Mouse (Mus musculus) left cerebral cortex, adult 8-10 months (tissue): ENCODE measurements around the gene Gm13084. TPM values are rescaled to one million over a fixed set of nuclear protein-coding genes. Genes with fewer than 3 reads are reported as not detected.
"Not testable (repeated sequence)": the region's sequence is repeated elsewhere in the genome, so short reads cannot be mapped to it uniquely, and the experiment has no call there.

Source experiments
- DNase-seq, 2 experiments: peaks; one replicate each; pipeline ENCODE4 v3.0.0; 2022; ENCODE audit warnings: low spot score in 2 of 2
- total RNA-seq, 4 experiments: library from RNA; stranded (reverse); gene quantifications; 2 replicates each; pipeline ENCODE4 v1.2.4; 2022

Gm13084 gene
- not detected for total RNA-seq

- no peak for DNase-seq
These were observed at the start of gene Gm13084 for GRCm38 (mm10) chr4:143815993-143816392. Gm13084 (minus strand) TSS chr4:143816093.

GRCm38 (mm10) chr4:143846197-143846596, 30.3 kb upstream of the Gm13084 start, which contains the start of gene Gm13103:
Gm13103 (plus strand) TSS chr4:143846497.
- not testable (repeated sequence) for DNase-seq

- DNase-seq: not testable (repeated sequence)
These were observed 26.8 kb downstream of the Gm13084 start, which contains the start of gene Gm13023 for GRCm38 (mm10) chr4:143789052-143789451. Gm13023 (plus strand) TSS chr4:143789352.

Other genes with a start within 250 kb of the Gm13084 start
- gene Gm13083, start 201.1 kb downstream of the Gm13084 start, total RNA-seq: not detected
- not detected for gene Gm13088, start 158.8 kb downstream of the Gm13084 start, total RNA-seq
- not detected for gene Gm13089, start 113.4 kb downstream of the Gm13084 start, total RNA-seq
- not detected for gene Gm13078, start 96.6 kb downstream of the Gm13084 start, total RNA-seq
- gene Gm13023, start 26.7 kb downstream of the Gm13084 start, total RNA-seq: not detected
- gene Gm13103, start 30.4 kb upstream of the Gm13084 start, total RNA-seq: not detected
- gene Pramef6, start 84.3 kb upstream of the Gm13084 start, total RNA-seq: not detected
- not detected for gene Pramef25, start 134.9 kb upstream of the Gm13084 start, total RNA-seq
- not detected for gene Gm13101, start 150.9 kb upstream of the Gm13084 start, total RNA-seq
- gene Pramef17, start 178.3 kb upstream of the Gm13084 start, total RNA-seq: not detected
- not detected for gene Pramel4, start 243.0 kb upstream of the Gm13084 start, total RNA-seq